Mouse (Mus musculus) right cerebral cortex, adult 2 months (tissue): ENCODE measurements around the gene Pdxk.

Experiments used
- DNase-seq, 2 experiments: peaks; one replicate each; pipeline ENCODE4 v3.0.0; 2021 to 2022; ENCODE audit warnings: low spot score in 2 of 2

Pdxk gene

DNA sequence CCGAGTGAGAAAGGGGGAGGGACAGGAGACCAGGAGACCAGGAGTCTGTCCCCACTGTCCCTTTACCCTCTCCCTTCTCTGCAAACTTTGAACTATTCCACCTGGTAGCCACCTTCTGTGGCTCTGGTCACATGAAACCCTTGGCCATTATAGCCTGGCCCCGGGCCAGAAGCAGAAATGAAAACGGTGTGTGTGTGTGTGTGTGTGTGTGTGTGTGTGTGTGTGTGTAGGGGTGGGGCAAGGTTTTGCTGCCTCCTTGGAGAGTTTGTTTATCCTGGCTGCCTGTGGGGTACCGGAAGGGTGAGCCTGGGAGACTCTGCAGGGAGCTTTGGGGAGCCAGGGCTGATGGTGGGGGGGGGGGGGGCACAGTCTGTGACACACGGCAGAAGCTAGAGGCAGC, 4.3 kb downstream of the Pdxk start:
- DNase-seq: no peak

DNA sequence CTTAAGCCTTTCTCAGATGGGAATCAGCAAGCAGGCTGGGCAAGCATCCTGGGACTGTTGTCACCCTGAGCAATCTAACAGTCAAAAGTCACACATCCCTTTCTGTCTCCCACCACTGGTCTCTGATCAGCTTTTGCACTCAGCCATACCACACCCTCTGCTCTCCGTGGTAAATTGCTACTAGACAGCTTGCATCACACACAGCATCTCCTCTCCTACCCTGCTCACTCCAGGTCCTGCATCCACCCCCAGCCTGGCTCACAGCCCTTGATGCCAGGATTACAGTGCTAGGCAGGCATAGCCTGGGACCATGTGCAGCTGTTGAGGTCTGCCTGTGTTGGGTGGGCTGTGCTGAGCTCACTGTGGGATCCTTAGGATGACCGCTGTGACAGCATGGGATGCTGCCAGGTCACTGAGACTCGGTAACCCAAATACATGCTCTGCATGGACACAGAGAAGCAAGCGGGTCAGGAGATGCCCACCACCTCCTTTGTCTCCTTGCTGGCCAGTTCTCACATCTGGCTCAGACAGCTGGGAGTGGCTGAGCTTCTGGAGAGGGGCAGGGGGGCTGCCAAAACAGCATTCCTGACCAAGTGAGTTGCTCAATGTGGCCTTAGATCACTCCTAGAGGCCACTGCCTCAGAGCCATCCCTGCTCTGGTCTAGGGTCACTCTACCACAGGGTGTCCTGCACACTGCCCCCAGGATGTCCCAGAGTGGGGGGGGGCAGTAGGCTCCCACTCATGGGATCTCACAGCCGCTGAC, 6.2 kb downstream of the Pdxk start:
- DNase-seq: no peak

DNA sequence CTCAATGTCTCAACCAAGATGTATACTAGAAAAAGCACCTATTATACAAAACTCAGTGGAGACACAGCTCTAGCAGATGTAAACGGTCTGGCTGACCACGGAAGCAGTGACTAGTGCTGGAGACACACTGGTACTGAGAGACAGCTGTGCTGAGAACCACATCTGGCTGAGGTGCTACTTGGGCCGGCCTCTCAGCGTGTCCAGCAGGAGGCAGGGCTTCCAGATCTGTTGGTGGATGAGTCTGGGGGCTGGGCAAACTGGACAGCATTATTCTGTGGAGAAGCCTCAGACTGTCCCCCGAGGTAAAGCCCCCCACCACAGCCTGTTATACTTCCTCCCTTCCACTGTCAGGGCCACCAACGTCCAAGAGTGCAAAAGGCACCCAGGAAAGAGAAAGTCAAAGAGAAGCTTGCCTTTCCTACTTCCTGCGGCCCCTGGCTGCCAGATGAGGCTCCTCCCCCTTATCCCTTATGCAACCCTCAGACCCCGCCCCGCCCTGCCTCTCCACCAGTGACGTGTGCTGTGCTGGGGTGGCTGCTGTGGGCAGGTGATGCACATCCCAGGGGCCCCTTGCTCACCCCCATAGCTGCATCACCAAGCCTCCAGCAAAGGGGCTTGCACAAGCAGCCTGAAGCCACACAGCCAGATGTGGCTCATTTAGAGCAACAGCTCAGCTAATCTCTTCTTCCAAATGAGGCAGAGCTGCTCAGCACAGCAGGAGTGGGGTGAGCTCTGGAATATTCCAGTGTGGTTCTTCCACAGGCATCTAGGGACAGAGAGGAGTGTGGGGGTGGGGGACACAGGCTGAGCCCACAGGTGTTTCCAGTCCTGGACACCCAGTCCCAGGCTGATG, 7.1 kb downstream of the Pdxk start:
- DNase-seq: no peak

DNA sequence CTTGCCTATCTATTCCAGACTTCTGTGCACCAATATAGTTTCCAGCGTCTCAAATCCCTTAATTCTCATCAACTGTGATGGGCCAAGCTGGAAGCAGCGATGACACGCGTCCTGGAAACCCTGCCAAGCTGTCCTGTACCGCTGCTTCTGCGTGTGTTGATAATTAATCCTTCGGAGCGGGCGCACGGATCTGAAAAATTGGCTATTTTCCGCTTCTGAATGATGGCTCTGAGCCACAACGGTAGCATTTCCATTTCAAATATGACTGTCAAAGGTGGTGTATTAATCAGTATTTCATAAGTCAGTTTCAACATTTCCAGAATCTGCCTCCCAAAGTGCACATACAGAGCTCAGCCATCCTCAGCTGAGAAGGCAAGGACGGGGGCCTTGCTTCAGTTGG, 8.1 kb downstream of the Pdxk start:
- no peak for DNase-seq

DNA sequence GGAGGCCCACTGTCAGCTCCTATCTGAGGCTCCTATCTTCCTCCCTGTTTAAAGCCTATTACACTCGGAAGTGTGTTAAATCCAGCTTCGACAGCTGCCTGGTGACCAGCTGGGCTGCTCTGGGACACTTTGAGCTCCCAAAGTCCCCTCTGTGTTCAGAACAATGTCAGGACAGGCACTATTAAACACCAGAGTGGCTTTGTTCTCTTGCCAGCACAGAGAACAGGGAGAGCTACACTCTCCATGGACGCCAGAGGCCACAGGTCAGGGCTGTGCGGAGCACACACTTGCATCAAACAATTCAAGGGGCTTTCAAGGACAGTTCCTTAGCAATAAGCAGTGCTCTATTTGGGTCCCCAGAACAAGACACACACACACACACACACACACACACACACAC, 12.1 kb downstream of the Pdxk start:
- no peak for DNase-seq

DNA sequence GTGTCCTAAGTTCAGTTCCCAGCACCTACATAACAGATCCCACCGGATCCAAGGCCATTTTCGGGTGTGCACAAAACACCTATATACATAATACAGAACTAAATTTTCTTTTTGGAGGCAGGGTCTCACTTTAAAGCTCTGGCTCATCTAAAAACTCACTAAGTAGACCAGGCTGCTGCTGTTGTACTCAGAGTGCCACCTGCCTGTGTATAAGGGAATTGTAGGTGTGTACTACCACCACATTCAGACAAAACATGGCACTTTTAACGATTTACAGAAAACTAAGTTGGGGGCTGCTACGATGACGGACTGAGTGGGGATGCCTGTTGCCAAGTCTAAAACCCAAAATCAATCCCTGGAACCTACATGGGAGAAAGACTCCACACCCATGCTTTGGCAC, 14.0 kb downstream of the Pdxk start:
- no peak for DNase-seq

DNA sequence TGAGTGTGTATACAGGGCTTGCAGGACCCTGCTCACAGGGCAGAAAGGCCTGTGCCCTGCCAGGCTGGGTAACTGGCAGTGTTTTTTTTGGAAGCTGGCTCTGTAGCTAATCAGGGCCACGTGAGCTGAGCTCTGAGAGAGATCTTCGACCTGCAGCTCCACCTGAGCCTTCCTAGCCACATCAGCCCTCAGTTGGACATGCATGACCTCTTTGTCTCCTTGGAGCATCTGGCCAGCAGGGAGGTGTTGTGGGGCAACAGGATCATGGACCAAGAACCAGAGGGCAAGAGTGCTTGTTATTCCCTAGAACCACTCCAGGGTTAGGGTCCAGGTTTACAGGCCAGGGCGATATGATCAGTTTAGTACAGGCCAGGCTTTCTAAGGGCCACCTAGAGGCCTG, 17.4 kb downstream of the Pdxk start:
- DNase-seq: no peak

DNA sequence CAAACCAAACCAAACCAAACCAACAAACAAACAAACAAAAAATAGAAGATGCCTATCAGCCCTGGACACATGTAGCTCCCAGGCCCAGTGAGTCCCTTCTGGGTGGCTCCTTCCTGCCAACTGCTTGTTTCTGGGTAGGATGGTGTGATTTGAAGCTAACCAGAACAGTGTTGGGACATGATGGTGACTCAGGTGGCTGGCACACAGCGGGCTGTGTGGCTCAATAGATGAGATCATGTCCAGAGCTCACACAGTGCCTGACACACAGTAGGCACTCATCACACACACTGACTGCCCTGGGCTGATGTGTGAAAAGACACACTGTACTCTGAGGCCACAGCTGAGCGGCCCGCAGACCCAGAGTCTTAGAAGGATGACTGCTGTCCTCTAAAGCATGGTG, 18.6 kb downstream of the Pdxk start:
- DNase-seq: no peak

DNA sequence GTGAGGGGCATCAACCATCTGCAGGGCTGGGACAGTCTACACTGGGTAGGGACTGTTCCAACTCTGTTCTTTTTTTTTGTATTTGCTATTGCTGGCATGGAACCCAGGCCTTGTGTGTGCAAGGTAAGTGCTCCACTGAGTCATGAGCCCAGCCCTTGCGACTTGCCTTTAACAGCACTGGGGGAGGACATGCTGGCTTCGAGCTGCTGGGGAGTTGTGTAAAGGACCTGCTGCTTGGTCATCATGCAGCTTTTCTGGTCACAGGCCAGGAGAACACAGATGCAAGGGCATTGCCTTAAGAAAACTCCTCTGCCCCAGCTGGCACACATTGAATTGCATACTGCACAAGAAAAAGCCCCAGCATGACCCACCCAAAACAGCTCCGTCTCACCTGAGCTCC, 22.5 kb downstream of the Pdxk start:
- no peak for DNase-seq

DNA sequence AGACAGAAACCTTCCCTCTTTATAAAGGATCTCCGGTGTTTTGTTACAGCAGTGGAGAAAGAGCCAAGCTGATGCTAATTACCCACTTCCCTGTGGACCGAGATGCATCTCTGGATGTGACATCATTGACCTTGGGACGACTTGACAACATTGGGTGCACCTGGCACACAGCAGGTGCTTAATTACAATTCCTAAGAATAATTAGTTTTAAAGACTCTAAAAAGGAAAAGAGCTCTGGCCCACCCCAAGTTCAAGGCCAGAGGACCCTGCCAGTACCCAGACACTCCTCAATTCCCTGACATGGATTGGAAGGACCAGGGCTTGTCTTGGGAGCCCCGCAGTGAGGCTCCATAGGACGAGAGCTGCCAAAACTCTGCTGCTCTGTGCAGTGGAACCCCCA, 23.2 kb downstream of the Pdxk start:
- no peak for DNase-seq

DNA sequence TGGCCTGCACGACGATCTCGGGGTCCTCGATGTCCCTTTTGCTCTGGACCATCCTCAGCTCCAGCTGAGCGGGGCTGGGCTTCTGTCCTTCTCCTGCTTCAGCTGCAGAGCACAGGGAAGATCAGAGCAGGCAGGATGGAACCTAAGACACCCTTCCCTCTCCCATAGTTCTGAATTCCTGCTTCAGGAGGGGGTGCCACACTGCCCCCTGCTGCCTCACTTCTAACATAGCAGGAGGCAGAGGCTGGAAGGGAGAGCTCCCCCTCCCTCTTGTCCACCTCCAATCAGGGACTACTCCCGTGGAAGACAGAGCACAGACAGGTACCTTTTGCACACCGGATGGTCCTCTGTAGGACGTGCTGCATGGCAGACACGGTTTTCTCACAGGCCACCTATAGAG, 24.0 kb downstream of the Pdxk start:
- no peak for DNase-seq

DNA sequence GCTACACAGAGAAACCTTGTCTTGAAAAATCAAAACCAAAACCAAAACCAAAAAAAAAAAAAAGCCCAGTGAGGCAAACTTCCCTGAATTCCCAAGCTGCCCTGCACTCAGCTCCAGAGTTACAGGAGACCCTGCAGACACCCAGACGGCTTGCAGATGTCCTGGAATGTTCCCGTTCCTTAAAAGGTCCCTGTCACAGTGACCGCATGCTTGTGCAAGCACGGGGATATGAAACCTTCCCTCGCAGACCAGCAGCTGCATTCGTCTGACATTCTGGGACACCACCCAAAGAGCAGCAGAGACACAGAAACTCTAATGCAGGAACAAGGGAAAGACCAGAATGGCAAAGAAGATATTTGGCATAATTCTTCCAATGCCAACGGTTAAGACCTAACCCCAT, 24.8 kb downstream of the Pdxk start:
- no peak for DNase-seq

DNA sequence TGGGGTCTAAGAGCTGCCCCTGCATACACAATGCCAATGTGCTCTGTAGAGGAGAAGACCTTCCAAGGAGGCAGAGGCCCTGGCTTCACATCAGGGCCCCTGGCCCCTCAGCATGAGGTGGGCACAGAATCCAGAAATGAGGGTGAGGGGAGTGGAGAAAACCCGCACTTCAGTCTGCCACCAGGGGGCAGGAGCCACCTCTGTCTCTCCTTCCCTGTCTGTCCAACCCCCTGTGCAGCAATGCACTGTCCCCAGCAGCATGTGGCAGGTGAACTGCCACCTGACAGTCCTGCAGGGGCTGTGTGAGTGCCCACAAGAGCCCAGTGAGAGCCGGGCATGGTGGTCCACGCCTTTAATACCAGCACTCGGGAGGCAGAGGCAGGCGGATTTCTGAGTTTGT, 25.2 kb downstream of the Pdxk start:
- no peak for DNase-seq

DNA sequence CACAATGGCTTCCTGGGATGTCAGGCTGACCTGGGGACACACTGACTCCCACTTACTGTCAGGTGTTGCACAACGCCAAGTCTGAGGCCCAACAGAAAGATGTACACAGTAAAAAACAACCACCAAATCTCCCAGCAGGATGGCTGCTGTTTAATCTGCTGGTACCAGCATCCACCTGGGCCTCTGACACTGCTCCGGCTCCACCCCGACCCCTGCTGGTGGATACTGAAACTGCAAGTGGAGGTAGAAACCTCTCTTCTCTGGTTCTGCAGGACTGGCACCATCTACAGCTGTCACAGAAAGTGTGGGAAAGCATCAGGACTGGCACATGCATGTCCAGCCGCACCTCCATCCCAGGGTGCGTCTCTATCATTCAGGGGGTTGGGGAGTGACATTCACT, 26.7 kb downstream of the Pdxk start:
- DNase-seq: peak; percentile 81 to 93

DNA sequence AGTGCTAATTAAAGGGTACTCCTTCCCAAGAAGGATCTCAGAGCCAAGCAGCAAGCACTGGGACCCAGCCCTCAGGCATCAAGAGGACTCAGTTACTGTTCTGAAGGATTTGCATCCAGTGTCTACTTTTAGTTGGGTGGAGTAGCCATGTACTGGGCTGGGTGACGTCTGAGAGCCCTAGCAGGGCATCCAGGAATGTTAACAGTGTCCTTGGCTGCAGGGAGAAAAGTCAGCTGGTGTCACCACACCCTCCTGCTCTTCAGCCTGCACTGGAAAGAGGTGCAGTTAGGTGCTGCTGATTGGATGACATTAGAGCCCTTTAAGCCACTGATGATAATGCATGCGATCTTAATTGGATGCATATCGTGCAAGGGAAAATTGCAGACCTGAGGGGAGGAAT, 31.9 kb downstream of the Pdxk start:
- no peak for DNase-seq

DNA sequence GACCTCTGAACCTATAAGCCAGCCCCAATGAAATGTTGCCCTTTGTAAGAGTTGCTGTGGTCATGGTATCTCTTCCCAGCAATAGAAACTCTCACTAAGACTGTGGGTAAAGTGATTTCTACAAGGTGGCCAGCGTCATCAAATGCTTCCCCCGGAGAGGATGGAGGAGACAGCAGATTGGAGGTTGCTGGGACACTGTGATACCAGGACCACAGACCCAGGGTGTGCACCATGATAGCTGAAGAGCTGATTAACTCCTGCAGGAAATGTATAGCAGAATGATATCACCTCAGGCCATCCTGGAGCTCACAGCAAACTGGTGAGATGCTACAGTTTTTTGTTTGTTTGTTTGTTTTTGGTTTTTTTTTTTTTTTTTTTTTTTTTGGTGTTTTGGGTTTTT, 35.0 kb downstream of the Pdxk start:
- no peak for DNase-seq

DNA sequence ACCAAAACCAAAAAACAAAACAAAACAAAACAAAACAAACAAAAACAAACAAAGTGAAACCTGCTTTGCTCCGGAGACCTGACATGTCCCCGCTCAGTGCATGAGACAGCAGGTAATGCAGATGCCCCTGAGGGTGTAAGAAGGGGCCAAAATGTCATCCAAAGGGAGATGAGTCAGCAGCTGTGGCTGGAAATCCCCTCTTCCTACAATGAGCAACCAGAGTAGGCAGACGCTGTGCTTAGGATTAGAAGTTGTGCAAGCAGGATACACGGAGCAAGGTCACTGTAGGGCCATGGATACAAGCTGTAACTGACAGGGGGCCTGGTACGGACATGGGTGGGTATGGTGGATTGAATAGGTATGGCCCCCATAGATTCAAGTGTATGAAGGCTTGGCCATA, 35.6 kb downstream of the Pdxk start:
- DNase-seq: no peak

DNA sequence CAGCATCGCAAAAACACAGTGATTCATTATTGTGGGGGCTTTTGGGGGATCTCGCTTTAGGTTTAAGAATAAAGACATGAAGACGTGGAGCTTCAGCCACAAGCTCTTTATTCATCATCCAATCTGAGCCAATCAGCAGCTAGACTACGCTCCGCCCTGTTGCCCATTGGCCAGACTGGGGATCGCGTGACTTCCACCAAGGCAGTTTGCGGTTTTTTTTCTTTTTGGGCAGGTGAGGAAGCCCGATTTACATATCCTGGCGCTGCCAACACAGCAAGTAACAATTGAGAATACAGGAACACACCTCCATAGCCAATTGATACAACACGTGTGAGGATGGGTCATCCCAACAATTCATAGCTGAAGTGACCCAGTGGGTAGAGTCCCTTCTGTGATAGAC, 36.7 kb downstream of the Pdxk start:
- no peak for DNase-seq

DNA sequence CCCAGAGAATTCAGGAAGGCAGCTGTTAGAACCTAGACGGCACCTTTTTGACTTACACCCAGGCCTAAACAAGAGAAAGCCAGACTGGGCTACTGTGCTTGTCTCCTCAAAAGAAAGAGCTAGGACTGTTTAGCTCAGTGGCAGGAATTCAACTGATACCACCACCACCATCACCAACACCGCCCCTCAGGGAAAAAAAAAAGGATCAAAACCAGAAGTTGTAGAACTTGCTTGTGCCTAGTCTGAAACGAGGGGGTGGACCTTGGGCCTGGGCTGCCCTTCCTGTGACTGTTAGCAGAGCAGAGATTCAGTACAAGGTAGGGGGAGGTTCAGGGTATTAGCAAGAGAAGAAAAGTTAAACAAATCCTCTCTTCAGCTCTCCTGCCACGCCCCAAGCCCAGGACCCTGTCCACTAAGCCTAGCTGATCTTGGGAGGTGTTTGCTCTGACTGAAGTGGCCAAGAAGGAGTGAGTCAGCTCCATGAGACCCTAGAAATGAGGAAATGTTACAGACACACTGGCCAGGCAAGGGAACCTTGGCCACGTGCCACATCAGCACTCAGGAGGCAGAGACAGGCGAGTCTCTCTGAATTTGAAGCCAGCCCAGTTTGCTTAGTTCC, 38.5 kb downstream of the Pdxk start:
- no peak for DNase-seq

DNA sequence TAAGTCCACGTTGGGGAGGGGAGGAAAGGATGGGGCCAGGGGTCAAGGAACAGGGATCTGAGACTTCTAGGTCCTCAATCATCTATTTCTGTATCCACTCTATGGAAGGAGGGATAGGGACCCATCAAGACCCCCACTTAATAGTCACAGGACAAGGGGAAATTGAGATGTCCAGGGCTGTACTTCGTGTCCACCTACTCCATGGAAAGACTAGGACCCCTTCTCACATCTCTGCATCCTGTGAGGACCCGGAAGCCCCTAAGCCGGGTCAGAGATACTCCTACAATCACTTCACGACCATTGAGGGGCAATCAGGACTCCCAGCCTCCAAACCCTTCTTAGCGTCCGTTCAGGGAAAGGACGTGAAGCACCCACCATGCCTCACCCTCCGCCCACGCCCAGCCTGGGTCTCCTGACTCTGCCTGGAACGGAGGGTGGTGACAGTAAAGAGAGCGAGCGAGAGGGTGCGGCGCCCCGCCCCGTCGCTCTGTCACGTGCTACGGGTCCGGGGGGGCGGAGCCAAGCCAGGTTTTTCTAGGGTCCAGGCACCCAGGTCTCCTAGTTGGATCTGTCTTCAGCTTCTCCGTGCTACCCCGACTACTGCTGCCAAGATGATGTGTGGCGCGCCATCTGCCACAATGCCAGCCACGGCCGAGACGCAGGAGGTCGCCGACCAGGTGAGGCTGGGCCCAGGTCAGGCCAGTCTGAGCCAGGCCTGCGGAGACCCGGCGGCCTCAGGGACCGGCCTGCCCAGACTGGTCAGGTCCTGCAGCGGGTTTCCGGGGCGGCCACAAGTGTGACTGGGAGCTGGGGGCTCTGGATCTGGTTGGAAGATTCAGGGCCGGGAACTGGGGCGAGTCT, 39.4 kb downstream of the Pdxk start, which contains the start of gene Cstb:
Cstb (plus strand) TSS at position 489 of the 861 bp plus-strand sequence.
- peak; percentile 85 to 86 for DNase-seq

DNA sequence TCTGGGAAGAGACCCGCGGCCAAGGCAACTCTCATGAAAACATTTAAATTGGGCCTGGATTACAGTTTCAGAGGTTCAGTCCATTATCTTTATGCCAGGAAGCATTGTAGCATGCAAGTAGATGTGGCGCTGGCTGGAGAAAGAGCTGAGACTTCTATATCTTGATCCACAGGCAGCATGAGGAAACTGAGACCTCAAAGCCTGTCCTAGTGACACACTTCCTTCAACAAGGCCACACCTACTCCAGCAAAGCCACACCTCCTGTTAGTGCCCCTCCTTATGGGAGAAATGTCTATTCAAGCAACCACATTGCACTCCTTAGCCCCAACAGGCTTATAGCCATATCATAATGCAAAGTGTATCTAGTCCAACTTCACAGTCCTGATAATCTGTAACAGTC, 42.2 kb downstream of the Pdxk start:
- DNase-seq: no peak

DNA sequence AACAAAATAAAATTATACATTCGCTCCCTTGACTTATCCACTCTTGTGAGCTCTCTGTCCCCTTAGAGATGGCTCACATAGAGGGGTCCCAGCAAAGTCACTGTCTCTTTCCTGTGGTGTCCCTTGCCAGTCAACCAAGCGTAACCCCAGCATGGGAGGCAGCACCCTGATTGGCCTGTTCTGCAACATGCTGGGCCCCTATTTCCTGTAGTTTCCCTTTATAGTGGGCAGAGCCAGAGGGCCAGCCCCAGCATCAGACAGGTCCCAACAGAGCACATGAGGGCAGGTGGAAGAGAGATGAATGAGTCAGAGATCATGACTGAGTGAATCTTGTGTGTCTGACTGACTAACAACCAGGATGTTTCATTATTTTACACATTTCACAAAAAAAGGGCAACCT, 43.8 kb downstream of the Pdxk start:
- DNase-seq: no peak
